Mouse (Mus musculus) stomach, embryonic 16.5 days (tissue): ENCODE data around the gene Actr3. TPM values are rescaled to one million over a fixed set of nuclear protein-coding genes. Genes with fewer than 3 reads are reported as not detected.
A peak's percentile ranks its signal among the peaks of the same experiment; 100 is the strongest.
"Not testable (repeated sequence)": the region's sequence is repeated elsewhere in the genome, so short reads cannot be mapped to it uniquely, and the experiment has no call there.

ENCODE experiments used
- ATAC-seq: fragments of 200-750 bp; cut with Nextera tagmentation; 2 replicates; pipeline ENCODE4 v1.8.0; 2017; ENCODE audit warnings: moderate number of reproducible peaks, moderate TSS enrichment; ENCODE audit not compliant: insufficient read depth, low FRiP score
- H3K27ac ChIP-seq: fragments of 300-500 bp; sonication (generic); 2 replicates; pipeline ENCODE4 v1.5.1; 2014; ENCODE audit warnings: low read length
- H3K27me3 ChIP-seq: fragments of 300-500 bp; sonication (generic); 2 replicates; pipeline ENCODE4 v1.6.1; 2014; ENCODE audit warnings: low read length, control low read depth, mixed read lengths; ENCODE audit not compliant: control insufficient read depth, insufficient read depth
- H3K36me3 ChIP-seq: fragments of 300-500 bp; sonication (generic); 2 replicates; pipeline ENCODE4 v1.6.1; 2014; ENCODE audit warnings: low read length; ENCODE audit not compliant: control insufficient read depth, insufficient read depth
- H3K4me1 ChIP-seq: fragments of 300-500 bp; sonication (generic); 2 replicates; pipeline ENCODE4 v1.6.1; 2014; ENCODE audit warnings: low read length, control low read depth, mixed read lengths; ENCODE audit not compliant: control insufficient read depth, insufficient read depth
- H3K4me2 ChIP-seq: fragments of 300-500 bp; sonication (generic); 2 replicates; pipeline ENCODE4 v1.6.1; 2014; ENCODE audit warnings: low read depth, low read length, mixed read lengths
- H3K4me3 ChIP-seq: fragments of 300-500 bp; sonication (generic); replicated peaks from 2 replicates; pipeline ENCODE4 v1.5.1; 2014; ENCODE audit warnings: mild to moderate bottlenecking, low read length
- H3K9ac ChIP-seq: fragments of 300-500 bp; sonication (generic); 2 replicates; pipeline ENCODE4 v1.6.1; 2014; ENCODE audit warnings: low read length
- H3K9me3 ChIP-seq: fragments of 300-500 bp; sonication (generic); replicated peaks from 2 replicates; pipeline ENCODE4 v1.6.1; 2016; ENCODE audit warnings: low read length, control low read depth; ENCODE audit not compliant: control insufficient read depth
- WGBS: fragments of 180-500 bp; shearing (Covaris S2); extraction: QIAGEN DNeasy Blood & Tissue Kit; methylation state at CpG from one replicate; pipeline ENCODE4 v1.1.7; 2014; 5-methylcytosine and 5-hydroxymethylcytosine counted together
- polyA plus RNA-seq: library from polyadenylated mRNA; unstranded; fragments of >200 nt; fragmentation: Nextera tagmentation; extraction: Ambion mirVana; gene quantifications from 2 replicates; pipeline ENCODE4 v1.2.1, GENCODE M21; 2015

Gene Actr3
- polyA plus RNA-seq, 1 experiment from 2014 or later = 356 TPM

DNA sequence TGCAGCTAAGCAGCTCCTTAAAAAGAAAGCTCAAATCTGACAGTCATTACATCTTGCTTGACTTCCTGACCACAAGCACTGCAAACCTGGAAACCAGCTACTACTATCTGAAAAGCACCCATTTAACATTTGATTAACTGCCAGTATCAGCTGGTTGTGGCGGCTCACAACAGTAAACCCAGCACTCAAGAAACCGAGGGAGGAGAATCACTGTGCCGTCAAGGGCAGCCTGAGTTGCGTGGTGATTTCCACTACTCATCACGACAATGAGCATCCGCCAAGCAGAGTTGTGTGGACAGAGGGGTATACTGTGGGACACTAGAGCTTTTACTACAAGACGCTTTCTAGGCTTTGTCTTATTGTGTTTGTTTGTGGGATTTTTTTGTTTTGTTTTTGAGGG lies 4.8 kb downstream of the Actr3 start:
- Histone ChIP-seq H3K9me3 (no peaks in the 10 kb centered on the region), H3K27ac (peak overlapping the region; percentile 75), H3K4me2 (peak overlapping the region; percentile 45)

DNA sequence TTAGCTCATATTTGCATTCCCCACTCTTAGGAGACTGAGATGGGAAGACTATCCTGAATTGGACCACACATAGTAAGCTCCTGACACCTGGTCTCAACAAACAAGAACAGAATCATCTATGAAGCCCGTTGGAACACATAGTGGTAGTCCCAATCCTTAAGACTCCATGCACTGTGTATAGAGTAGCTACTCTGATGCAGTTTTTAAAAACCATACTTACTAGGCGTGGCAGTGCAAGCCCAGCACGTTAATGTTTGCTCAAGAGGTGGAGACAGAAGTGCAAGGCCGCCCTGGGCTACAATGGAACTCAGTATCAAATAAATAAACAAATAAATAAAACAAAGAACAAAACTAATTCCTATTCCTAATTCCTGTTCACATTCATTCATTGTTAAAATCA lies 5.5 kb downstream of the Actr3 start:
- Histone ChIP-seq H3K4me1 (peaks cover 42% of the 10 kb centered on the region), H3K9me3 (no peaks in the 10 kb centered on the region), H3K36me3 (no peaks in the 10 kb centered on the region), H3K27me3 (no peaks in the 10 kb centered on the region), H3K27ac (peak overlapping the region; percentile 27; the same call in 1 of the 2 replicates), H3K4me3 (no peak overlapping the region), H3K4me2 (peak overlapping the region; percentile 45), H3K9ac (no peak overlapping the region)
- WGBS = 59% methylated on average over 4 of the region's 4 CpGs
- 0 out of 2 replicates have a peak, but pooled peaks have one; percentile 42 for ATAC-seq

More for the DNA sequence above, 4.8 kb downstream of the Actr3 start:
- ATAC-seq = no peak
- Histone ChIP-seq H3K36me3 (no peaks in the 10 kb centered on the region), H3K27me3 (no peaks in the 10 kb centered on the region), H3K4me3 (peak overlapping the region; percentile 12), H3K9ac (no peak overlapping the region), H3K4me1 (peaks cover 42% of the 10 kb centered on the region)
- WGBS = 44% methylated on average over 7 of the region's 7 CpGs

DNA sequence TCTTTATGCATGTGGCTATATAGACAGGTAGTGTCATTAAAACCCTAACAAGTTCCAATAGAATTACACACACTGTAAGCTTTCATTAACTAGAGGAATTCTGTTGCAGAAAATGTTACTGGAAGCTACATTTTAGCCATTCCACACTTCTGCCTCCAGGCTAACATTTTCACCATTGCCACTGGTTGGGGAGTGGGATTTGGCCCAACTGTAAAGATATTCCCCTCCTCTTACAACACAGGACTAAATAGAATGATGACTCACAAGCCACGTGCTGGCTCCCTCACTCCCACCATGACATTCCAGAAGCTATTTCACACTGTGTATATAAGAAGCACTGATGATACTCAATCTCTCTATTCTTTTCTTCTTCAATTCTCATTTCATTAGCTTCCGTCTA lies 7.2 kb downstream of the Actr3 start:
- Histone ChIP-seq H3K27me3 (no peaks in the 10 kb centered on the region), H3K36me3 (no peaks in the 10 kb centered on the region), H3K4me3 (no peak overlapping the region), H3K4me1 (peaks cover 42% of the 10 kb centered on the region), H3K9me3 (no peaks in the 10 kb centered on the region), H3K4me2 (no peak overlapping the region), H3K27ac (no peak overlapping the region), H3K9ac (no peak overlapping the region)
- 43% methylated on average over 2 of the region's 2 CpGs for WGBS
- no peak for ATAC-seq

DNA sequence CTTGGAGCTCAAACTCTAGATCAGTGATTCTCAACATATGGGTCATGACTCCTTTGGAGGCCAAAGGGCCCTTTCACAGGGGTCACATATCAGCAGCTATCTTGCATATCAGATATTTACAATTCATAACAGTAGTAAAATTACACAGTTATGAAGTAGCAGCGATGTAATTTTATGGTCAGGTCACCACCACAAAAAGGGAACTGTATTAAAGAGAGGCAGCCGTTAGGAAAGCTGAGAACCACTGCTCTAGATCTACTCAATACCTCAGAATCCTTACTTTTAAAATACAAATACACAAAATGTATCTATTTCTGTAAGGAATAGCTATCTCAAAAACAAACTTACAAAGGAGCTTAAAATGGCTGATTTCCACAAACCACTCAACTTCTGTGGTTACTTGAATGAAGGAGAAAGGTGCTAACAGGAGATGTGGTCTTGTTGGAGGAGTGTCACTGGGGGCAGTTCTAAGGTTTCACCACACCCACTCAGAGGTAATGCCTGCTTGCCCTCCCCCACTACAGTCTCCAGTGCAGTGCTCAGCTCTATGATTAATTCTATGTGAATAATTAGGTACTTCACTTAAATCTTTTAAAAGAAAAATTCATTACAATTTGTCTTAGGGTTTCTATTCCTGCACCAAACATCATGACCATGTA lies 9.0 kb downstream of the Actr3 start:
- Histone ChIP-seq H3K9ac (no peak overlapping the region), H3K4me3 (no peak overlapping the region), H3K36me3 (no peaks in the 10 kb centered on the region), H3K27ac (no peak overlapping the region), H3K4me1 (peaks cover 30% of the 10 kb centered on the region), H3K27me3 (no peaks in the 10 kb centered on the region), H3K4me2 (no peak overlapping the region), H3K9me3 (no peaks in the 10 kb centered on the region)
- ATAC-seq = no peak
- 76% methylated on average over 2 of the region's 2 CpGs for WGBS

- Histone ChIP-seq H3K9me3 (no peaks in the 10 kb centered on the region), H3K27ac (no peak overlapping the region), H3K4me1 (no peaks in the 10 kb centered on the region), H3K27me3 (no peaks in the 10 kb centered on the region), H3K4me2 (no peak overlapping the region), H3K4me3 (no peak overlapping the region), H3K9ac (no peak overlapping the region), H3K36me3 (peaks cover 6% of the 10 kb centered on the region; the same call in 1 of the 2 replicates)
- ATAC-seq = no peak
- WGBS = 60% methylated on average over 2 of the region's 2 CpGs
Observed at GRCm38 (mm10) chr1:125419906-125420305, 15.6 kb downstream of the Actr3 start.

GRCm38 (mm10) chr1:125418732-125419131 lies 16.8 kb downstream of the Actr3 start:
- no peaks in the 10 kb centered on the region for H3K9me3 ChIP-seq
- H3K4me3 ChIP-seq = no peak overlapping the region
- ATAC-seq = no peak
- H3K4me2 ChIP-seq = no peak overlapping the region
- peaks cover 9% of the 10 kb centered on the region; the same call in 1 of the 2 replicates for H3K36me3 ChIP-seq
- H3K9ac ChIP-seq = no peak overlapping the region
- no peaks in the 10 kb centered on the region for H3K4me1 ChIP-seq
- 65% methylated on average over 4 of the region's 4 CpGs for WGBS
- H3K27ac ChIP-seq = no peak overlapping the region
- no peaks in the 10 kb centered on the region for H3K27me3 ChIP-seq

DNA sequence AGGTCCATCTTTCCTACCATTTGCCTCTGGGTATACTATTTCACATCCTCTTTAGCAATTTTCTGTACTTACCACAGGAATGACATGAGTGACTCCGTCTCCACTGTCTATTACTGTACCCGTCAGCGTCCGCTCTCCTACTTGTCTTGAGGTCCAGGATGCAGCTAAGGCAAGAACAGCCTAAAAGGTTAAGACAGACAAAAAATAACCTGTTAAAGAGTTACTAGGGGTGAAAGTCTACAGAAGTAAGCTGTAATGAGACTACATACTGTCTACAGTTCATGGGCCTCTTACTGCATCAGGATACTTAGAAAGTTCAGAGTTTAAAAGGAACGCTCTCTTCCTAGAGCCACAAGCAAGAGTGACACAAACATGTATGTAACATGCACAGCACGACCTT lies 28.3 kb downstream of the Actr3 start:
- WGBS = 93% methylated on average over 6 of the region's 6 CpGs
- no peak overlapping the region for H3K27ac ChIP-seq

DNA sequence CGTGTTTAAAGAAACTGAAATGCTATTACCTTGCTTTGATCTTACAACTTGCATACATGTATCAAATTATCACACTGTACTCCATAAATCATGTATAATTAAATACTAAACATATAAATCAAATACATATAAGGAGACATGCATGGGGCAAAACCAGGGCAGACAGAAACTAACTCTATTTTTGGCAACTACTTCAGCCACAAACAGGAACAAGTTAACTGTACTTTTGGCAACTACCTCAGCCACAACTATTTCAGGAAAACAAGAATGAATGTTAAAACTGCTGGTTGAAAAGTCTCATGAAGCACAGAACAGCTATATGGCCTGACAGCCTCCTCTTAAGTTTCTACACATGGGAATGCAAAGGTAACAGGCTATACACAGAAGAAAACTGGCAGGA lies 40.1 kb downstream of the Actr3 start:
- Histone ChIP-seq H3K4me3 (no peak overlapping the region), H3K4me2 (no peak overlapping the region), H3K4me1 (no peaks in the 10 kb centered on the region), H3K9me3 (no peaks in the 10 kb centered on the region), H3K27me3 (no peaks in the 10 kb centered on the region), H3K36me3 (peaks cover 5% of the 10 kb centered on the region; the same call in 1 of the 2 replicates), H3K9ac (no peak overlapping the region), H3K27ac (no peak overlapping the region)
- no peak for ATAC-seq
- 84% methylated on average over 1 of the region's 1 CpGs for WGBS

More for the DNA sequence above, 28.3 kb downstream of the Actr3 start:
- Histone ChIP-seq H3K9ac (no peak overlapping the region), H3K27me3 (no peaks in the 10 kb centered on the region), H3K4me3 (no peak overlapping the region), H3K4me2 (no peak overlapping the region), H3K9me3 (no peaks in the 10 kb centered on the region), H3K4me1 (no peaks in the 10 kb centered on the region), H3K36me3 (peaks cover 16% of the 10 kb centered on the region)
- ATAC-seq = no peak

GRCm38 (mm10) chr1:125393324-125393723 lies 42.2 kb downstream of the Actr3 start:
- WGBS = over 99% methylated on average over 4 of the region's 5 CpGs
- not testable (repeated sequence) for H3K4me2 ChIP-seq, H3K4me1 ChIP-seq, H3K36me3 ChIP-seq, H3K4me3 ChIP-seq, H3K27me3 ChIP-seq, ATAC-seq, H3K27ac ChIP-seq, H3K9me3 ChIP-seq, H3K9ac ChIP-seq
